Comparison of ENCODE assay signal across 8 mouse cellular contexts in the genomic region with DNA sequence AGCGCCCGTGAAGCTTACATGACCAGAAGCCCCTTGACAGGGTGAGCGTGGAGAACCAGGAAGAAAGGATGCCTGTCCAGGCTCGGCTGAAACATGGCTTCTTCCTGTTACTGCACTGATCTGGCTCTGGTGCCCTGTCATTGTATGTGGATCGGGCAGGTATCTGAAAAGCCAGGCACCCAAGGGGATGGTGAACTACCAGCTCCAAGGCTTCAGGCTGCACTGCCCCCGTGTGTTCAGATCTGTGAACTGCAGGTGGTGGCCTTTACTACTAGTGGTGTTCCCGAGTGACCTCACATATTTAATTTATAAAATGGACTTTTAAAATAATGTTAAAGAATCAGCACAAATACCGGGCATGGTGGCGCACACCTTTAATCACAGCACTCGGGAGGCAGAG.
A peak's percentile ranks its signal among the peaks of the same experiment; 100 is the strongest.
DNase-seq lines count a peak whose midpoint lies in the region; ATAC-seq and TF ChIP-seq lines count a peak whose summit lies in the region.

No protein-coding gene starts in this region.

- WGBS in forebrain, embryonic 10.5 days, result 77% methylated on average over 10 of the region's 10 CpGs
- 76% methylated on average over 10 of the region's 10 CpGs for WGBS in forebrain, embryonic 12.5 days
- 71% methylated on average over 10 of the region's 10 CpGs for WGBS in spleen, adult 2 months

- ATAC-seq in forebrain, embryonic 12.5 days (ENCODE audit: low FRiP score), result no peak

- H3K27ac ChIP-seq in forebrain, embryonic 10.5 days, result no peak overlapping the region
- H3K27ac ChIP-seq in forebrain, embryonic 12.5 days, result no peak overlapping the region
- no peak overlapping the region for H3K27ac ChIP-seq in spleen, adult 2 months (ENCODE audit: insufficient read depth, low read length)

- no peak for TF ChIP-seq POLR2A in spleen, adult 2 months (IDR thresholded peaks at IDR 0.05; ENCODE audit: low read depth, low read length)

- H3K36me3 ChIP-seq in forebrain, embryonic 10.5 days (replicated peaks), result peaks cover 86% of the 10 kb centered on the region
- H3K36me3 ChIP-seq in forebrain, embryonic 12.5 days (replicated peaks), result peaks cover 25% of the 10 kb centered on the region
- no peaks in the 10 kb centered on the region for H3K36me3 ChIP-seq in spleen, adult 2 months (ENCODE audit: control insufficient read depth, insufficient read depth, low read length)

- DNase-seq in forebrain, embryonic 10.5 days (ENCODE audit: extremely low spot score, low spot score), result peak; percentile 67
- peak; percentile 23 to 37 for DNase-seq in right cerebral cortex, adult 2 months (ENCODE audit: low spot score in 2 of 2)
- no peak for DNase-seq in right cerebral cortex, postnatal 25 days
- peak; percentile 64 for DNase-seq in c-Kit-positive CD71-negative TER-119-negative erythroid progenitor cells, embryonic 14.5 days (ENCODE audit: low read depth)
- DNase-seq in heart, postnatal 4 days, result peak; percentile 77
- DNase-seq in lung, adult 18-20 months, result peak; percentile 41 to 45
- DNase-seq in spleen, adult 2 months (ENCODE audit: low read depth in 1 of 2, low spot score in 2 of 2), result peak in 1 of 2 experiments; percentile 38

- no peak overlapping the region for H3K4me2 ChIP-seq in forebrain, embryonic 12.5 days

- peak; percentile 81; the same call in 1 of the 2 replicates for TF ChIP-seq CTCF in spleen, adult 2 months (IDR thresholded peaks at IDR 0.05; ENCODE audit: extremely low read depth, insufficient read depth, insufficient read length, insufficient replicate concordance)

- no peaks in the 10 kb centered on the region for H3K4me1 ChIP-seq in forebrain, embryonic 10.5 days
- no peaks in the 10 kb centered on the region for H3K4me1 ChIP-seq in forebrain, embryonic 12.5 days
- no peaks in the 10 kb centered on the region for H3K4me1 ChIP-seq in spleen, adult 2 months (ENCODE audit: control insufficient read depth, insufficient read depth, insufficient read length)

- no peaks in the 10 kb centered on the region for H3K27me3 ChIP-seq in forebrain, embryonic 10.5 days (ENCODE audit: poor library complexity, severe bottlenecking)
- H3K27me3 ChIP-seq in forebrain, embryonic 12.5 days, result no peaks in the 10 kb centered on the region
- no peaks in the 10 kb centered on the region for H3K27me3 ChIP-seq in spleen, adult 2 months (ENCODE audit: control insufficient read depth, insufficient read depth, low read length)

- no peak overlapping the region for H3K9ac ChIP-seq in forebrain, embryonic 12.5 days

- no peak overlapping the region for H3K4me3 ChIP-seq in forebrain, embryonic 10.5 days
- H3K4me3 ChIP-seq in forebrain, embryonic 12.5 days (replicated peaks), result no peak overlapping the region
- no peak overlapping the region for H3K4me3 ChIP-seq in spleen, adult 2 months (ENCODE audit: extremely low read depth, insufficient read depth, insufficient read length)

- peaks cover 8% of the 10 kb centered on the region; the same call in 1 of the 2 replicates for H3K9me3 ChIP-seq in forebrain, embryonic 10.5 days
- no peaks in the 10 kb centered on the region for H3K9me3 ChIP-seq in forebrain, embryonic 12.5 days
